Mouse (Mus musculus): Measurements from ENCODE around the gene Thap8.

- TF ChIP-seq POLR2A (IDR thresholded peaks at IDR 0.05; ENCODE audit: control insufficient read depth, low read depth, low read length) (no peak), CTCF (IDR thresholded peaks at IDR 0.05; ENCODE audit: control insufficient read depth, insufficient read depth, insufficient replicate concordance, low read depth, low read length) (no peak)
Observed at GRCm38 (mm10) chr7:30294296-30294695, 14.4 kb downstream of the Thap8 start.
